Mouse (Mus musculus) G1E (cell line): Measurements from ENCODE around the gene Tmem159.

ENCODE experiments used
- CTCF ChIP-seq: IDR thresholded peaks from 2 replicates; pipeline ENCODE4 v1.5.1; 2012; ENCODE audit warnings: low read depth, low read length, inconsistent platforms, mixed read lengths
- GATA1 ChIP-seq: IDR thresholded peaks from 2 replicates; pipeline ENCODE4 v1.6.1; 2012; ENCODE audit warnings: borderline replicate concordance, low read length, inconsistent platforms, mixed read lengths

- no peak for TF ChIP-seq CTCF
- no peak for TF ChIP-seq GATA1
These were observed 26.8 kb downstream of the Tmem159 start for GRCm38 (mm10) chr7:120128951-120129350.
